Mouse (Mus musculus) embryonic fibroblast, embryonic 13.5 days (primary cell): ENCODE data around the gene Ppt2. TPM values are rescaled to one million over a fixed set of nuclear protein-coding genes. Genes with fewer than 3 reads are reported as not detected.

Experiments used
- H3K27ac ChIP-seq: 2 replicates; pipeline ENCODE4 v1.5.1; 2012; ENCODE audit warnings: low read length, control low read depth, inconsistent platforms; ENCODE audit not compliant: insufficient read depth
- H3K4me1 ChIP-seq: 2 replicates; pipeline ENCODE4 v1.6.1; 2011; ENCODE audit warnings: low read length; ENCODE audit not compliant: control insufficient read depth, insufficient read depth
- H3K4me3 ChIP-seq: 2 replicates; pipeline ENCODE4 v1.5.1; 2011; ENCODE audit warnings: mild to moderate bottlenecking, control low read depth, low read length; ENCODE audit not compliant: insufficient read depth
- CTCF ChIP-seq: IDR thresholded peaks from 2 replicates; pipeline ENCODE4 v1.5.1; 2011; ENCODE audit warnings: mild to moderate bottlenecking, control low read depth, low read length, moderate library complexity, borderline replicate concordance; ENCODE audit not compliant: insufficient read depth
- POLR2A ChIP-seq: IDR thresholded peaks from 2 replicates; pipeline ENCODE4 v1.6.1; 2011; ENCODE audit warnings: low read depth, mild to moderate bottlenecking, control low read depth, low read length, moderate library complexity
- polyA plus RNA-seq: library from polyadenylated mRNA; stranded (reverse); fragments of >200 nt; gene quantifications from 2 replicates; pipeline ENCODE4 v1.2.4, GENCODE M21; 2011; ENCODE audit warnings: low read depth; ENCODE audit not compliant: missing spikeins, insufficient read length

Gene Ppt2
- polyA plus RNA-seq, 1 experiment: 32.3 TPM

DNA sequence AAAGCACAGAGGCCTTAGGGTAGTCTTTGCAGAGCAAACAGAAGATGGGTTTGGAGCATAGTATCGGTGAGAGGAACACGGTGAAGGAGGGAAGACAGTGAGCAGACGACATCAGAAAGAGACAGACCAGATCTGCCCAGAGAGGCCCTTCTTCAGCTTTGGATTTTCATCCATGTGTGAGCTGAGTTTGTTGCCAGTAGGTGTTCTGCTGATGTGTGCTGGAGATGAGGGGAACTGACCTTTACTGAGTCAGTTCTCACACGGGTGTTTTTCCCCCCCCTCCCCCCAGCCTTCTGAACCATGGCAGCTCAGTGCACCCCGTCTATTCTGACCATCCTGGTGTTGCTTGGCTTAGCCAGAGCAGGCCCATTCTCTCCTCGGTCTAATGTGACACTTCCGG is 41.9 kb upstream of the Ppt2 start, which contains the start of gene Tnxb:
TSS of gene Tnxb (plus strand) at position 301 of the 400 bp plus-strand sequence.
- Histone ChIP-seq H3K4me1 (no peaks in the 10 kb centered on the region), H3K27ac (no peak within 1 kb of the TSS), H3K4me3 (no peak within 1 kb of the TSS)
- TF ChIP-seq POLR2A (no peak), CTCF (no peak)

DNA sequence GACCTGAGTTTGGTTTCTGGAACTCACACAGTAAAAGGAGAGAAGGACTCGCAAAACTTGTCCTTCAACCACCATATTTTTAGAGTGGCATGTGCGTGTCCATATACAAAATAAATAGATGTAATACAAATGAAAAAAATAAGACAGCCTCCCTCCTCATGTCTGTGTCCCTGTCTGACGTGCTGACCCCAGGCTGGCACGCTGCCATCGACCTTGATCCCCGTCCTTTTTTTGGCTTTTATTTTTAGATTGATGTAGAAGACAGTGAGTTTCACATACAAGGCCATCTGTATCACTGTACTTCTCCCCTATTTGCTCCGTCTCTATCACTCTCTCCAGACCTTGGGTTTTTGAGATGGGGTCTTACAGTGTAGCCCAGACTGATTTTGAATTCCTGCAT is 36.2 kb upstream of the Ppt2 start:
- no peak for TF ChIP-seq POLR2A
- TF ChIP-seq CTCF: no peak
- H3K27ac ChIP-seq: no peak overlapping the region

DNA sequence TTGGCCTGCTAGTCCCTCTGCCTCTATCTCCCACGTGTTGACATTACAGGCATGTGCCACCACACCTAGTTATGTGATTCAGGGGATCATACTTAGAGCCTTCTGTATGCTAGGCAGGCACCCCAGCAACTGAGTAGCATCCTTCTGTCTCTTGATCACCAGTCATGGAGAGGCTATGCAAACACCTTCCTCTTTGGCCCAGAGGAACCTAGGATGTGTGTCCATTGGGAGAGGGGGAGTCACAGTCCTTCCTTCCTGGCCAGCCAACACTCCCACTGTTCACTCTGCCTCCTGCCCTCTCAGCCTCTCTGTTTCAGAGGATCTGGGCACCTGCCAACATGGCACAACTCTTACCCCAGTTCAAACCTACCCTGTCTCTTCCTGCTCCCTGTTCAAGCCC is 35.2 kb upstream of the Ppt2 start:
- TF ChIP-seq CTCF: no peak
- TF ChIP-seq POLR2A: no peak
- no peak overlapping the region for H3K4me3 ChIP-seq
- H3K27ac ChIP-seq: no peak overlapping the region

More for the DNA sequence above, 36.2 kb upstream of the Ppt2 start:
- no peak overlapping the region for H3K4me3 ChIP-seq
- no peaks in the 10 kb centered on the region for H3K4me1 ChIP-seq

GRCm38 (mm10) chr17:34662978-34663377 is 34.7 kb upstream of the Ppt2 start:
- H3K4me1 ChIP-seq: no peaks in the 10 kb centered on the region
- no peak overlapping the region for H3K27ac ChIP-seq
- no peak for TF ChIP-seq CTCF
- TF ChIP-seq POLR2A: no peak
- H3K4me3 ChIP-seq: no peak overlapping the region

More for the DNA sequence above, 35.2 kb upstream of the Ppt2 start:
- H3K4me1 ChIP-seq: no peaks in the 10 kb centered on the region

GRCm38 (mm10) chr17:34662468-34662867 is 34.2 kb upstream of the Ppt2 start:
- Histone ChIP-seq H3K27ac (no peak overlapping the region), H3K4me1 (no peaks in the 10 kb centered on the region), H3K4me3 (no peak overlapping the region)
- TF ChIP-seq POLR2A (no peak), CTCF (no peak)

DNA sequence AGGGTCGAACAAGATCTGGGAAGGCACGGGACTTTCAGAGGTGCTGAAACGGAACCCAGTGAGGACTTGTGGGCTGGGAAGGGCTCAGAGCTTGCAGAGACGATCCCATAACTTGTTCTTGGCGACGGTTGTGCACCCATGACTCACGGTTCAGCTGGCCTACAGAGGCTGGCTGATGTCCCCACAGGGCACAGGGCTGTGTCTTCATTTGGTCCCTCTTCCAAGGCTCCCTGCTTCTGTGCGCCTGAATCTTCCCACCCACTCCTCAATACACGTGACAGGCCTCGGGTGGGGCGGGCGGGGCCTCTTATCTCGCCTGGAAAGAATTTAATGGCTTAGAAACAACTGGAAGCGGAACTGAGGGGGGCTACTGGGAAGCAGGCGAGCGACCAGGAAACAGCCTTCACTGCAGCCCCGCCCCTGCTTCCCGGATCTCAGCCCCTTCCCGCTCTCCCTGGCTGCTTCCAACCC is 32.8 kb upstream of the Ppt2 start:
- Histone ChIP-seq H3K4me3 (no peak overlapping the region), H3K27ac (no peak overlapping the region), H3K4me1 (no peaks in the 10 kb centered on the region)
- TF ChIP-seq POLR2A: no peak
- no peak for TF ChIP-seq CTCF

- Histone ChIP-seq H3K4me3 (no peak overlapping the region), H3K27ac (no peak overlapping the region), H3K4me1 (peaks cover 3% of the 10 kb centered on the region; the same call in 1 of the 2 replicates)
- TF ChIP-seq POLR2A (no peak), CTCF (no peak)
These were observed 32.0 kb upstream of the Ppt2 start for GRCm38 (mm10) chr17:34660259-34660820.

DNA sequence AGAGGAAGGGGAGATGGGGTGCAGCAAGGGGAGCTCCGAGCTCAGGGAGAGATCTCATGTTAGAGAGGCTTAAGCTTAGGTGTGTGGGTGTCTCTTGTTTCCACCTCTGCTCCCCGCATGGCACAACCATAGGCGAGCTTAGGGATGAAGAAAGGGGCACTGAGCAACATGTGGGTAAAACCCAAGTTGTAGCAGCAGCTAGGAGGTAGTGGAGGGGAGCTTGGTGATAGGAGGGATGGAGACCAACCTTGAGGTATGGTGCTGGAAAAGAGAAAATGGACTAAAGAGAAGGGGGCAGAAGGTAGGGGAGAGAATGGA is 31.5 kb upstream of the Ppt2 start:
- no peak overlapping the region for H3K27ac ChIP-seq
- no peak overlapping the region for H3K4me3 ChIP-seq
- TF ChIP-seq POLR2A (no peak), CTCF (no peak)
- peaks cover 3% of the 10 kb centered on the region; the same call in 1 of the 2 replicates for H3K4me1 ChIP-seq

DNA sequence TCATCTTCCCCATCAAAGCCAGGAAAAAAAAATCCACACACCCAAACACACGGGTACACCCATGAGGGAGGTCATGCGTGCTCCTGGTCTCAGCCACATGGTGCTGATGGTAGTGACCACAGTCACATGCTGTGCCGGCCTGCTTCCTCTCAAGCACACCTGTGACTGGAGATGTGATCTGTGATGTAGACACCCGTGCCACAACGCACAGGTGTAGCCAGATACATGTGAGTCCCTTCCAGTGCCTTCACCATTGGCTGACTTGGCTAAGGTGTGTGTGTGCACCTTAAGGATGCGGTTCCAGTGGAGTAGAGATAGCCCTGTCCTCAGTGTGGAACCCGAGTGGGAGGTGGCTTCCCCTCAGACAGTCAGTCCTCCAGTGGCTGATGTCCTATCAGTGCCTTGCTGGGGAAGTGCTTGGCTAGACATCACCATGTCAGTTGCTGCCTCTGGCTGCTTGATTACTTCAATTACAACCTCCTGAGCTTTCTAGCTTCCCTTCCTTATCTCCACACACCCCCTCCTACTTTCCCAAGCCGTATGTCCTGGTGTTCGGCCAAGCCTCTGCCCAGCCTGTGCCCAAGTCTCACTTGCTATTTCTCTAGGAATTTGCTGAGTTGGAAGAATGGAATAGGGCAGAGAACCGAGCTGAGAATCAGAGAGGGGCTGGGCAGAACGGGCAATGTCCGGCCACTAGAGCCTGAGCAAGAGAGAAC is 31.0 kb upstream of the Ppt2 start:
- Histone ChIP-seq H3K4me3 (no peak overlapping the region), H3K4me1 (peaks cover 3% of the 10 kb centered on the region; the same call in 1 of the 2 replicates), H3K27ac (no peak overlapping the region)
- TF ChIP-seq POLR2A: no peak
- TF ChIP-seq CTCF: no peak

GRCm38 (mm10) chr17:34658591-34658990 is 30.3 kb upstream of the Ppt2 start:
- Histone ChIP-seq H3K4me3 (no peak overlapping the region), H3K4me1 (peaks cover 3% of the 10 kb centered on the region; the same call in 1 of the 2 replicates), H3K27ac (no peak overlapping the region)
- TF ChIP-seq POLR2A (no peak), CTCF (no peak)
